Mouse (Mus musculus) sigmoid colon, adult 10 weeks (tissue): ENCODE data around the gene Zbtb17. TPM values are rescaled to one million over a fixed set of nuclear protein-coding genes. Genes with fewer than 3 reads are reported as not detected.

ENCODE experiments used
- polyA plus RNA-seq: library from polyadenylated mRNA; stranded (reverse); fragments of 350-450 nt; fragmentation: Illumina TruSeq; extraction: RNeasy Lipid Tissue Mini Kit (QIAGEN cat#74804); gene quantifications from one replicate; pipeline ENCODE4 v1.2.3, GENCODE M21; 2014; ENCODE audit warnings: low read depth, low replicate concordance

The Zbtb17 gene
- polyA plus RNA-seq: 0.41 TPM

GRCm38 (mm10) chr4:141444451-141445327 lies at the start of gene Zbtb17:
TSS of gene Zbtb17 (plus strand) at chr4:141444654.

GRCm38 (mm10) chr4:141398545-141398944 lies 45.9 kb upstream of the Zbtb17 start, which contains the start of gene Clcnka:
TSS of gene Clcnka (minus strand) at chr4:141398724.

GRCm38 (mm10) chr4:141415924-141416323 lies 28.5 kb upstream of the Zbtb17 start, which contains the start of gene Clcnkb:
TSS of gene Clcnkb (minus strand) at chr4:141416014.

GRCm38 (mm10) chr4:141420192-141420829 lies 24.1 kb upstream of the Zbtb17 start, which contains the start of gene Hspb7:
TSS of gene Hspb7 (plus strand) at chr4:141420779.

GRCm38 (mm10) chr4:141435974-141436373 lies 8.5 kb upstream of the Zbtb17 start, which contains the start of gene Srarp:
TSS of gene Srarp (minus strand) at chr4:141436105.

Other genes starting within 250 kb of the Zbtb17 start
- not detected for gene Rsg1, start 230.7 kb upstream of the Zbtb17 start, polyA plus RNA-seq
- gene Arhgef19, start 205.2 kb upstream of the Zbtb17 start, polyA plus RNA-seq: 0.98 TPM
- 0.16 TPM for gene Epha2, start 143.4 kb upstream of the Zbtb17 start, polyA plus RNA-seq
- gene Fam131c, start 76.4 kb upstream of the Zbtb17 start, polyA plus RNA-seq: not detected
- gene Clcnka, start 45.9 kb upstream of the Zbtb17 start, polyA plus RNA-seq: not detected
- gene Clcnkb, start 28.6 kb upstream of the Zbtb17 start, polyA plus RNA-seq: not detected
- 0.28 TPM for gene Hspb7, start 23.9 kb upstream of the Zbtb17 start, polyA plus RNA-seq
- gene Srarp, start 8.5 kb upstream of the Zbtb17 start, polyA plus RNA-seq: not detected
- 10.9 TPM for gene Spen, start 93.9 kb downstream of the Zbtb17 start, polyA plus RNA-seq
- gene Fblim1, start 161.4 kb downstream of the Zbtb17 start, polyA plus RNA-seq: 55.8 TPM
- 2.5 TPM for gene Tmem82, start 174.0 kb downstream of the Zbtb17 start, polyA plus RNA-seq
- 0.79 TPM for gene Slc25a34, start 179.2 kb downstream of the Zbtb17 start, polyA plus RNA-seq
- 1.3 TPM for gene Plekhm2, start 220.2 kb downstream of the Zbtb17 start, polyA plus RNA-seq
- not detected for gene Rsc1a1, start 240.9 kb downstream of the Zbtb17 start, polyA plus RNA-seq